Mouse (Mus musculus) liver, embryonic 16.5 days (tissue): ENCODE data around the gene Galr3. TPM values are rescaled to one million over a fixed set of nuclear protein-coding genes. Genes with fewer than 3 reads are reported as not detected.

Source experiments
- ATAC-seq: fragments of 200-750 bp; cut with Nextera tagmentation; 2 replicates; pipeline ENCODE4 v1.8.0; 2017; ENCODE audit warnings: low read depth, mild to moderate bottlenecking, moderate number of reproducible peaks, moderate library complexity
- H3K27ac ChIP-seq: fragments of 300-500 bp; sonication (generic); 2 replicates; pipeline ENCODE4 v1.5.1; 2014; ENCODE audit warnings: mild to moderate bottlenecking, low read length
- H3K27me3 ChIP-seq: fragments of 300-500 bp; sonication (generic); 2 replicates; pipeline ENCODE4 v1.6.1; 2014; ENCODE audit warnings: low read depth, low read length, mixed read lengths; ENCODE audit not compliant: control insufficient read depth, insufficient read depth
- H3K36me3 ChIP-seq: fragments of 300-500 bp; sonication (generic); 2 replicates; pipeline ENCODE4 v1.6.1; 2014; ENCODE audit warnings: mild to moderate bottlenecking; ENCODE audit not compliant: control insufficient read depth, insufficient read depth
- H3K4me1 ChIP-seq: fragments of 300-500 bp; sonication (generic); 2 replicates; pipeline ENCODE4 v1.6.1; 2014; ENCODE audit warnings: low read depth, low read length, mixed read lengths; ENCODE audit not compliant: control insufficient read depth
- H3K4me2 ChIP-seq: fragments of 300-500 bp; sonication (generic); 2 replicates; pipeline ENCODE4 v1.6.1; 2014; ENCODE audit warnings: low read depth, low read length, mixed read lengths
- H3K4me3 ChIP-seq: fragments of 300-500 bp; sonication (generic); 2 replicates; pipeline ENCODE4 v1.5.1; 2014; ENCODE audit warnings: low read depth, mild to moderate bottlenecking, low read length
- H3K9ac ChIP-seq: fragments of 300-500 bp; sonication (generic); 2 replicates; pipeline ENCODE4 v1.6.1; 2014; ENCODE audit warnings: low read depth, low read length
- H3K9me3 ChIP-seq: fragments of 300-500 bp; sonication (generic); replicated peaks from 2 replicates; pipeline ENCODE4 v1.6.1; 2016; ENCODE audit warnings: low read length; ENCODE audit not compliant: control insufficient read depth
- WGBS: fragments of 180-500 bp; shearing (Covaris S2); extraction: QIAGEN DNeasy Blood & Tissue Kit; methylation state at CpG from one replicate; pipeline ENCODE4 v1.1.7; 2014; ENCODE audit not compliant: insufficient replicate concordance; 5-methylcytosine and 5-hydroxymethylcytosine counted together
- polyA plus RNA-seq: library from polyadenylated mRNA; unstranded; fragments of >200 nt; fragmentation: Nextera tagmentation; extraction: Ambion mirVana; gene quantifications from 2 replicates; pipeline ENCODE4 v1.2.1, GENCODE M21; 2015

Gene Galr3
- polyA plus RNA-seq, 1 experiment from 2014 or later, result 0.20 TPM

DNA sequence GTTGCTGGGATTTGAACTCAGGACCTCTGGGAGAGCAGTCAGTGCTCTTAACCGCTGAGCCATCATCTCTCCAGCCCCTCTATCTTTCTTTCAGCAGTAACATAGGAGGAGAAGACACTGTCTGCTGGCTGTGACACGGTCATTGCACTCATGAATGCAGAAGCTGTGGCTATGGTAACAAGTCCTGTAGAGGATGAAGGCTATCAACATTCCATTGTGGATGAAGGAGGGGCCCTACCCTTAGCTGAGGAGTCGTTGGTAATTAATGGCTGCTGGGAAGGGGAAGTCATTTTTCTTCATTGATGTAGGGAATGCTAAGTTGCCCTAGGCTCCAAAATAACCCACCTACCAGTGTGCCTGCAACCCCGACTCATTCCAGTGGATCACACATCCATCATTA, 23.5 kb upstream of the Galr3 start:
- Histone ChIP-seq H3K4me3 (no peak overlapping the region), H3K27me3 (no peaks in the 10 kb centered on the region), H3K9me3 (no peaks in the 10 kb centered on the region), H3K4me2 (no peak overlapping the region), H3K27ac (no peak overlapping the region), H3K36me3 (no peaks in the 10 kb centered on the region), H3K9ac (no peak overlapping the region), H3K4me1 (peaks cover 4% of the 10 kb centered on the region)
- 42% methylated on average over 4 of the region's 4 CpGs for WGBS
- ATAC-seq, result no peak

DNA sequence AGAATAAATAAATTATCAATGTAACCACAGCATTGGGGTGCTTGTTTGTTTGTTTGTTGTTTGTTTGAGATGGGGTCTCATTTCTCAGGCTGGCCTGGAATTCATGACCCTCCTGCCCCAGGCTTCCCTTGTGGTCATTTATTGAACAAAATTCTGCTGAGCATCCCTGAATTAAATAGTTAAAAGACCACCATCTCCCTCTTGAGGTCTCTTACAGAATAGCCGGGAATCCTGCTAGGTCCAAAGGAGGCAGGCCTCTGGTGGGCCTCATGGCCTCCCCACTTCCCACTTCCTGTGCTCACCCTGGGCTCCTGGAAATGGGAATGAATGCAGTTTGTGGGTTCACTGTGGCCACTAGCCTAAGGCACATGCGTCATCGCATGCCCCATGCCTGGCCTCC, 22.8 kb upstream of the Galr3 start:
- Histone ChIP-seq H3K27ac (no peak overlapping the region), H3K27me3 (no peaks in the 10 kb centered on the region), H3K36me3 (no peaks in the 10 kb centered on the region), H3K4me1 (peaks cover 4% of the 10 kb centered on the region), H3K4me3 (no peak overlapping the region), H3K9ac (no peak overlapping the region), H3K9me3 (no peaks in the 10 kb centered on the region), H3K4me2 (no peak overlapping the region)
- 54% methylated on average over 3 of the region's 3 CpGs for WGBS
- no peak for ATAC-seq

DNA sequence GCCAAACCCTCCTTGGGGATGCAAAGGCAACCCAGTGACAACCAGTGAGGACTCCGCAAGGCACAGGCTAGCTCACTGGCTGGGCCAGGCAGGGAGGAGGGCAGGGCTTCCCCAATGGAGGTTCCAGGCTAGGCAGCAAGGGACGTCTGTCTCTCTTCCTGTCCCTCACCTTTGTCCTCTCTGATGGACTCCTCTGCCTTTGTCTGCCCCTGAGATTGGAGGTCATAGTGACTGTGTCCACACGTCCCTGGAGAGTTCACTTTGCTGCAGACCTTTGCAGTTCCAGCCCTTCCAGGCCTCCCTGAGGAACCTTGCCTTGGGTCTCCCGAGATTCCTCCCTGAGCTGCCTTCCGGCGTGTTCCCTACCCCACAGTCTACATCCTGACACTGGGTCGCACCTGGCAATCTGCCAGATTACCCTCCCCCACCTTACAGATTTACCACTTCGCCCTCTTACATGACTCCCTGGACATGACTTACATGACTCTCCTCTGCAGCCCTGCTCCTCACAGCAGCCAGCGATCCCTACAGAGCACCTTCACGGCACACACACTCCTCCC, 18.9 kb upstream of the Galr3 start:
- Histone ChIP-seq H3K4me3 (no peak overlapping the region), H3K36me3 (no peaks in the 10 kb centered on the region), H3K9ac (no peak overlapping the region), H3K9me3 (no peaks in the 10 kb centered on the region), H3K27me3 (peaks cover 30% of the 10 kb centered on the region), H3K4me2 (no peak overlapping the region), H3K4me1 (peaks cover 8% of the 10 kb centered on the region), H3K27ac (0 out of 2 replicates have a peak overlapping the region, but pooled peaks have one; percentile 7)
- WGBS, result 48% methylated on average over 10 of the region's 10 CpGs
- ATAC-seq, result peak; percentile 60

DNA sequence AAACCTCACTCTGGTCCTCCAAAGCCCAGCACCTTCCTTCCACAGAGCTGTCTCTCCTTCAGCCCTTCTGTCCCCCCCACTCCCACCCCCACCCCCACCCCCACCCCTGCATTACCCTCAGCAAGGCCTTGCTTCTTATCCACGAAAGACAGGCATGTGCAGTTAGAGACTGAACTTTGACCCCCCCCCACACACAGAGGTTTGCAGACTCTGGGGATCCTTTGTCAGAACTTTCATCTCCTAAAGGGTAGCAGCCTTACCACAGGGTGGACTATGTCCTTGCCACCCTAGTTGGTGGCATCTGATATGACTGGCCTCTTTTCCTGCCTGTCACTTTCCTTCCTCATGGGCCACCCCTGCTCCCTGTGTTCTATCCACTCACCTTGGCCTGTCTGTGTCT, 18.3 kb upstream of the Galr3 start:
- no peak overlapping the region for H3K4me3 ChIP-seq
- H3K27ac ChIP-seq, result no peak overlapping the region
- H3K4me2 ChIP-seq, result no peak overlapping the region
- H3K9ac ChIP-seq, result no peak overlapping the region
- no peaks in the 10 kb centered on the region for H3K36me3 ChIP-seq
- ATAC-seq, result no peak
- peaks cover 8% of the 10 kb centered on the region for H3K4me1 ChIP-seq
- H3K27me3 ChIP-seq, result peaks cover 36% of the 10 kb centered on the region
- WGBS, result 19% methylated on average over 1 of the region's 1 CpGs
- no peaks in the 10 kb centered on the region for H3K9me3 ChIP-seq

DNA sequence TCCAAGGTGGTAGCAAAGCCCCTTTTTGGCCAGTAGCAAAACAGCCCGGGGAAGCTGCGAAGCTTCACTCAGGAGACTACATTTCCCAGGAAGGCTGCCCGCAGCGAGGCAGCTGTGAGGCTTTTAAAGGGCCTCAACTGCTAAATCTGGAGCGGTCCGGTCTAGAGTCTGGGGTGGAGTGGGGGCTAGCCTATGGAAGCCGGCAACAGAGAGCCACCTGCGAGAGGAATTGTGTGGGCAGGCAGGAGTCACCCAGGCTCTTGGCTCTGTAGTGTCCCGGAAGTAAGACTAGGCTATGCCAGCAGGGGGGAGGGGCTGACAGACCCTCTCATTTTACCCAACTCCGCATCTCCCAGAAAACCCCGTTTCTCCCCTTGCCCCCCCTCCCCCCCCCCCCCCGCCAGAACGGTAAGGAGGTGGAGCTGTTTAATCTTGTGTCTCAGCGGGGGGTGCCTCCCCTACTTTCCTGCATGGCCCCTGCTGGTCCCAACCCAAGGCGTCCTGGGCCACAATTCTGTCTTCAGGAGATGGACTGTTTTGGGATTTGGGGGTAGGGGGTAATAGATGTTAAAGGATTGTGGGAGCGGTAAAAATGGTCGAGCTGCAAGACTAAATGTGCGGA, 15.9 kb upstream of the Galr3 start:
- H3K9ac ChIP-seq, result no peak overlapping the region
- WGBS, result 25% methylated on average over 17 of the region's 18 CpGs
- H3K4me1 ChIP-seq, result peaks cover 16% of the 10 kb centered on the region
- peaks cover 60% of the 10 kb centered on the region for H3K27me3 ChIP-seq
- H3K9me3 ChIP-seq, result no peaks in the 10 kb centered on the region
- H3K4me2 ChIP-seq, result peak overlapping the region; percentile 30
- no peak overlapping the region for H3K4me3 ChIP-seq
- no peaks in the 10 kb centered on the region for H3K36me3 ChIP-seq
- peak overlapping the region; percentile 60 for H3K27ac ChIP-seq
- no peak for ATAC-seq

DNA sequence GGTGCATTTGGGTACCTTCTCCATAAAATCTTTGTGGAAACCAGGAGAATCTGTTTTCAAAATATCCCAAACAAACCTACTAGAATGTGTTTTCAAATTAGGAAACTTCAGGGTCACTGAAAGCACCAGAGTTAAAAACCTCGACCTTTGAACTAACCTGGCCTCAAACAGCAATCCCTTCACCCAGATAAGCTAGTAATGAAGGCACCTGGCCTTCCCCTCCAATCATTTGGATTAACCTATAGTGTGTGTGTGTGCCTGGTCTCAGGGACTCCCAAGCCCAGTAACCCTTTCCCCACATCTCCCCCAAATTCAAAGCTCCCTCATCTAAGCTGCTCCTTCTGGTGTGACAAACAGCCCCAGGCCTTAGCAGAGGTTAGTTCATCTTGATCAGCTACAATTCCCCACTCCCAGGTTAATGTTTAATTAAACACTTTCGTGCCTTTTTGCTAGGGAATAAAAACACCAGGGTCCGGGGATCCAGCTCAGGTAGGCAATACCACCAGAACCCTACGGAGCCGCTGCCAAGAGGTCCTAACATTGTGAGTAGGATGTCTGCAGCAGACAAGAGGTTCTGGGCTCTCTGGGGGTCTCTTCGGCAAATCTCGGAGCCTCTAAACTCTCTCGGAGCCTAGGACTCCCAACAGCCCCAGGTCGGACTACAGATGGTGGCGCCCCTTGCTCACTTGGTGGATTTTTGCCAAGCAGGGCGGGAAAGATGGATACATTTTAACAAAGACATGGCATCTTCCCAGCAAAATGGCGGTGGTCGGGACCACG, 15.0 kb upstream of the Galr3 start:
- Histone ChIP-seq H3K9me3 (no peaks in the 10 kb centered on the region), H3K4me2 (peak overlapping the region; percentile 75), H3K4me3 (peak overlapping the region; percentile 67), H3K27ac (peak overlapping the region; percentile 78), H3K36me3 (no peaks in the 10 kb centered on the region), H3K27me3 (peaks cover 68% of the 10 kb centered on the region), H3K4me1 (peaks cover 19% of the 10 kb centered on the region), H3K9ac (no peak overlapping the region)
- no peak for ATAC-seq
- WGBS, result 54% methylated on average over 14 of the region's 14 CpGs

DNA sequence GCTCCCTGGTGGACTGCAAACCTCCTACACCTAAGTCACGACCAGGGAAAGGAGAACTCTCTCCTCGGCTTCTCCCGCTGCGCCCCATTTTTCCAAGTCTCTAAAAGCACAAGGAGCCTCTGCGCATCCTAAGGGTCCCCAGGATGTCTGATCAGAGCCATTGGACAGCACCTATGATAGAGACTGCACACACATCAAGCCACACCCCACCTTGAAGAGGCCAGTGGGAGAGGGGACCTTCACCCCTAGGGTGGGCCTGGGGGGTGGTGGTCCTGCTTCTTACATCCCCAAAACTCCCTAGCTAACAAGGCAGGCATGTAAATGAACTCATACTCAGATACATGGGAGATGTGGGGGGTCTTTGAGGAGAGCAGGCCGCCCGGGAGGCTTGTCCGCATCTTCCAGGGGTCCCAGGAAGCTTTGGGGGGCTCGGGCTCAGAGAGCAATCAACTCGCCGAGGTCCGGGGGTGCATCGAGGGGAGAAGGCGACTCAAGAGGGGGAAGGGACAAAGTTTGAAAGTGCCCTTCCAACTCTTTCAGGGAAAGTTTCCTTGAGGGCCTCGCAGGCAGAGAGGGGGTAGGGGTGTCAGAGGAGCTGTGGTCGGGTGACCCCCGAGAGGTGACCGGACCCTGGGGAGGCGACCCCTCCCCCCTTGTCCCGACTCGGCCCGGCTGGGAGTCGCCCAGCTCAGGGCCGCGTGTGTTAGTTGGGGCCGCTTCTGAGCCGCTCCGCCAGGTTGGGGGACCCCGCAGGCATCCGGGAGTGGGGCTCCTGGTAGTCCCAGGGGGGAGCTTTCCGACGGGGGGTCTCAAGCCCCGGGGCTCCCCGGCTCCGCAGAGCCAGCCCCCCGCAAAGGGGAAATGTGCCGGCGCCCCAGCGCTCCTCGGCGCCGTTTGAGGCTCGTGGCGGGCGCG, 14.1 kb upstream of the Galr3 start:
- 8% methylated on average over 45 of the region's 46 CpGs for WGBS
- peak overlapping the region; percentile 81 for H3K9ac ChIP-seq
- H3K4me2 ChIP-seq, result peak overlapping the region; percentile 75
- peaks cover 19% of the 10 kb centered on the region for H3K4me1 ChIP-seq
- no peaks in the 10 kb centered on the region for H3K9me3 ChIP-seq
- H3K36me3 ChIP-seq, result no peaks in the 10 kb centered on the region
- H3K27ac ChIP-seq, result peak overlapping the region; percentile 78
- H3K4me3 ChIP-seq, result peak overlapping the region; percentile 67
- peaks cover 70% of the 10 kb centered on the region for H3K27me3 ChIP-seq
- no peak for ATAC-seq

DNA sequence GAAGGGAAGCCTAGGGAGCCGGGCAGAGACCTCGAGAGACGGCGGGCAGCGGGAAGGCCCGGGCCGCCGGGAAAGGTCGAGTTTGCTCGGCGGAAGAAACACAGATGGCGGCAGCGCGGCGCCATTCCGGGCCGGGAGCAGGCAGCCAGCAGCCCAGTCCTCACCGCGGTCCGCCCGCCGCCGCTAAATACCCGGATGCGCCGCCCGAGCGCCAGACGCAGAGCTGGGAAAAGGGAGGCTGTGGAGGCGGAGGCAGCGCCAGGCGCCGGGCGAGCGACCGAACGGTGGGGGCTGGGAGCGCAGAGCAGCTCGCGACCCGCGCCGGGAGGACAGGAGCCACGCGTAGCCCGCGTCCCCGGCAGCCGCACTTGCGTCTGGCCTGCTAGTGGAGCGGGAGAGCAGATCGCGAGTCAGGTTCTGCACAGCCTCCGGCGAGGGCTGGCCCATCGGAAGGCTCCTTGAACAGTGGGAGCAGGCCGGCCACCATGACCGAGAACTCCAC, 13.4 kb upstream of the Galr3 start, which contains the start of gene H1f0:
Gene H1f0, plus strand, starts transcription at position 214 of the 502 bp plus-strand sequence.
- Histone ChIP-seq H3K27ac (peak within 1 kb of the TSS; percentile 78), H3K9ac (peak within 1 kb of the TSS; percentile 81), H3K4me3 (peak within 1 kb of the TSS; percentile 67), H3K36me3 (no peaks in the 10 kb centered on the region), H3K27me3 (peaks cover 72% of the 10 kb centered on the region), H3K4me1 (peaks cover 15% of the 10 kb centered on the region), H3K9me3 (no peaks in the 10 kb centered on the region), H3K4me2 (peak within 1 kb of the TSS; percentile 75)
- WGBS, result under 1% methylated on average over 58 of the region's 58 CpGs
- ATAC-seq, result peak; percentile 58
